Mouse (Mus musculus) olfactory bulb, adult 2 months (tissue): ENCODE measurements around the gene Rassf10.

Experiments used
- CTCF ChIP-seq: fragments of 200-500 bp; IDR thresholded peaks from 2 replicates; pipeline ENCODE4 v1.5.1; 2012; ENCODE audit warnings: low read depth, mild to moderate bottlenecking, low read length, moderate library complexity; ENCODE audit not compliant: insufficient read depth
- POLR2A ChIP-seq: fragments of 200-500 bp; IDR thresholded peaks from 2 replicates; pipeline ENCODE4 v1.6.1; 2012; ENCODE audit warnings: mild to moderate bottlenecking, low read depth, low read length, moderate library complexity; ENCODE audit not compliant: insufficient read depth

DNA sequence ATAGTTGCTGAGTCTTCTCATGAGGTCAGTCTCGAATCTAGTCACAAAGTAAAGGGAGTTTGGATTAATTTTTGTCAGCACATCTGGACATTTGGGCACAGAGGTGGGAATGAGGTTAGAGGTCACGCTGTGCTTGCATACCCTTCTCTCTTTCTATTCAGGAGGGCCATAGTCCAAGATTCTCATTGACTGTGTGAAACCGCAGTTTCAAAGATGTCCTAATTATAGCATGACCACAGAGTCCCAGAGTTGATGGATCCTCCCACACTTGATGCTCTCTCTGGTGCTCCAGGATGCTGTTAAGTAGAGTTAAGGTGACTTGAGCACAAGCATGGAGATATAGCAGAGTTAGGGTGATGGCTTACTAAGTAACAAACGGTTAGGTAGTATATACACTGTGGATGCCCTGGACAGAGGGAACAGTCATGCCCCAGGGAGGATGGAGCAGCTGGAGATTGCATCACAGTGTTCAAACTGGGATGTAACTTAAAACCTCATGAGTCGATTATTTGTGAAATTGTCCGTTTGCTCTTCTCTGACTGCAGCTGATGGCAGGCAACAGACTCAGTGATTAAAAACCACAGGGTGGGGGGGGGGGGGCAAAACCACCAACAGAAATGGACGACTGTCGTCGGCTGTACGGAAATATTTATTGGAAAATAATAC lies 36.0 kb upstream of the Rassf10 start:
- no peak for TF ChIP-seq CTCF
- TF ChIP-seq POLR2A, result no peak
